19 mouse cellular contexts compared by ENCODE assay signal in genomic region chr19:48546133-48546448, GRCm38 (mm10).
DNase-seq lines count a peak whose midpoint lies in the region; ATAC-seq and TF ChIP-seq lines count a peak whose summit lies in the region.
"Had no signal": no experiment of that assay in that cellular context is flagged by ENCODE, and none has a peak within 500 bp of the region (broad histone marks: within the 10 kb centered on the region; RNA-seq: fewer than 3 reads in every experiment).

No protein-coding gene starts in this region.

- no peaks in the 10 kb centered on the region for H3K4me1 ChIP-seq in lung, postnatal 0 days (ENCODE audit: insufficient read depth, low read depth, low read length)
- no peaks in the 10 kb centered on the region for H3K4me1 ChIP-seq in intestine, postnatal 0 days (replicated peaks; ENCODE audit: control insufficient read depth, insufficient read depth, low read length)
- no peaks in the 10 kb centered on the region for H3K4me1 ChIP-seq in midbrain, embryonic 14.5 days (ENCODE audit: control insufficient read depth, insufficient read depth, low read length)
- H3K4me1 ChIP-seq: heart, embryonic 12.5 days; intestine, embryonic 15.5 days; stomach, embryonic 15.5 days had no signal

- 66% methylated on average over 2 of the region's 2 CpGs for WGBS in lung, postnatal 0 days
- 86% methylated on average over 2 of the region's 2 CpGs for WGBS in intestine, postnatal 0 days
- 80% methylated on average over 2 of the region's 2 CpGs for WGBS in midbrain, embryonic 14.5 days

- H3K27ac ChIP-seq in lung, postnatal 0 days (ENCODE audit: low read length): no peak overlapping the region
- no peak overlapping the region for H3K27ac ChIP-seq in layer of hippocampus, adult 2 months
- no peak overlapping the region for H3K27ac ChIP-seq in intestine, postnatal 0 days (ENCODE audit: low read depth, low read length)
- H3K27ac ChIP-seq in midbrain, embryonic 14.5 days (replicated peaks; ENCODE audit: low read depth, low read length): no peak overlapping the region
- H3K27ac ChIP-seq: embryonic facial prominence, embryonic 10.5 days; intestine, embryonic 15.5 days; stomach, embryonic 15.5 days had no signal

- no peak for ATAC-seq in lung, postnatal 0 days
- ATAC-seq in intestine, postnatal 0 days: no peak
- ATAC-seq in midbrain, embryonic 14.5 days (ENCODE audit: low FRiP score, low TSS enrichment): no peak
- ATAC-seq: intestine, embryonic 15.5 days; liver, postnatal 0 days had no signal

- peak; percentile 5 for DNase-seq in lung, postnatal 0 days (ENCODE audit: low spot score)
- DNase-seq in lung, adult 18-20 months: no peak
- DNase-seq in layer of hippocampus, adult 2 months (ENCODE audit: low spot score in 2 of 2): peak; percentile 34 to 77
- peak; percentile 10 to 37 for DNase-seq in left cerebral cortex, postnatal 10 days (ENCODE audit: extremely low spot score in 1 of 2, low spot score in 2 of 2)
- peak; percentile 15 to 56 for DNase-seq in right cerebral cortex, postnatal 36 days (ENCODE audit: low spot score in 2 of 2)
- DNase-seq in adrenal gland, adult 2 months: no peak
- DNase-seq in midbrain, embryonic 14.5 days: no peak
- DNase-seq: cerebellum, adult 9-10 months; gastrocnemius, postnatal 25 days; heart, postnatal 4 days; kidney, postnatal 25 days; liver, postnatal 0 days; thymus, postnatal 36 days had no signal

- H3K9ac ChIP-seq in lung, postnatal 0 days (replicated peaks; ENCODE audit: low read depth): no peak overlapping the region
- no peak overlapping the region for H3K9ac ChIP-seq in intestine, postnatal 0 days (ENCODE audit: low read depth, low read length)
- no peak overlapping the region for H3K9ac ChIP-seq in midbrain, embryonic 14.5 days (replicated peaks; ENCODE audit: low read length)
- H3K9ac ChIP-seq: heart, embryonic 12.5 days; intestine, embryonic 15.5 days; liver, postnatal 0 days; stomach, embryonic 15.5 days had no signal

- no peak for TF ChIP-seq CTCF in lung, postnatal 0 days (IDR thresholded peaks at IDR 0.05)
- TF ChIP-seq CTCF in layer of hippocampus, adult 2 months (conservative IDR thresholded peaks at IDR 0.05): no peak
- no peak for TF ChIP-seq CTCF in intestine, postnatal 0 days (IDR thresholded peaks at IDR 0.05; ENCODE audit: low read depth)

- no peak overlapping the region for H3K4me2 ChIP-seq in lung, postnatal 0 days (replicated peaks; ENCODE audit: low read depth, low read length)
- no peak overlapping the region for H3K4me2 ChIP-seq in intestine, postnatal 0 days (replicated peaks; ENCODE audit: low read depth)
- no peak overlapping the region for H3K4me2 ChIP-seq in midbrain, embryonic 14.5 days (ENCODE audit: low read length)
- H3K4me2 ChIP-seq: heart, embryonic 12.5 days; intestine, embryonic 15.5 days; stomach, embryonic 15.5 days had no signal

- H3K27me3 ChIP-seq in lung, postnatal 0 days (replicated peaks; ENCODE audit: insufficient read depth, low read length): no peaks in the 10 kb centered on the region
- H3K27me3 ChIP-seq in intestine, postnatal 0 days (replicated peaks; ENCODE audit: control insufficient read depth, insufficient read depth, low read length): no peaks in the 10 kb centered on the region
- no peaks in the 10 kb centered on the region for H3K27me3 ChIP-seq in midbrain, embryonic 14.5 days (ENCODE audit: control insufficient read depth, insufficient read depth, low read length)
- H3K27me3 ChIP-seq: heart, embryonic 12.5 days; intestine, embryonic 15.5 days; stomach, embryonic 15.5 days had no signal

- intact Hi-C loops in left cerebral cortex, postnatal 10 days (cut with DNase I): no loop called here

- H3K9me3 ChIP-seq in lung, postnatal 0 days (ENCODE audit: low read length): no peaks in the 10 kb centered on the region
- H3K9me3 ChIP-seq in intestine, postnatal 0 days (ENCODE audit: control insufficient read depth): no peaks in the 10 kb centered on the region
- H3K9me3 ChIP-seq in midbrain, embryonic 14.5 days (ENCODE audit: control insufficient read depth, low read length): no peaks in the 10 kb centered on the region
- H3K9me3 ChIP-seq: intestine, embryonic 15.5 days; stomach, embryonic 15.5 days had no signal

- H3K36me3 ChIP-seq in lung, postnatal 0 days (ENCODE audit: insufficient read depth, low read length): no peaks in the 10 kb centered on the region
- no peaks in the 10 kb centered on the region for H3K36me3 ChIP-seq in intestine, postnatal 0 days (ENCODE audit: control insufficient read depth, insufficient read depth)
- H3K36me3 ChIP-seq in midbrain, embryonic 14.5 days (ENCODE audit: control insufficient read depth, insufficient read depth, low read length): no peaks in the 10 kb centered on the region
- H3K36me3 ChIP-seq: embryonic facial prominence, embryonic 10.5 days; G1E; heart, embryonic 12.5 days; intestine, embryonic 15.5 days; stomach, embryonic 15.5 days had no signal

- TF ChIP-seq EP300 in lung, postnatal 0 days (IDR thresholded peaks at IDR 0.05): no peak

- H3K4me3 ChIP-seq in lung, postnatal 0 days (ENCODE audit: low read depth, low read length): no peak overlapping the region
- no peak overlapping the region for H3K4me3 ChIP-seq in layer of hippocampus, adult 2 months
- no peak overlapping the region for H3K4me3 ChIP-seq in intestine, postnatal 0 days (ENCODE audit: low read depth, low read length)
- no peak overlapping the region for H3K4me3 ChIP-seq in midbrain, embryonic 14.5 days (replicated peaks; ENCODE audit: low read depth, low read length)
- H3K4me3 ChIP-seq: embryonic facial prominence, embryonic 10.5 days; heart, embryonic 12.5 days; intestine, embryonic 15.5 days; stomach, embryonic 15.5 days had no signal

Comparison
In these comparisons a context has a peak if more than half of its experiments do, and no peak if none do; other contexts are left out.
1. DNase-seq: peak in lung, postnatal 0 days (single experiment), layer of hippocampus, adult 2 months (2 of 2), left cerebral cortex, postnatal 10 days (2 of 2) and right cerebral cortex, postnatal 36 days (2 of 2); none in lung, adult 18-20 months (0 of 2), adrenal gland, adult 2 months (single experiment) and midbrain, embryonic 14.5 days (single experiment).